Mouse (Mus musculus) liver, postnatal 0 days (tissue): ENCODE data around the gene Bak1.

Source experiments
- CTCF ChIP-seq: sonication (generic); IDR thresholded peaks from 2 replicates; pipeline ENCODE4 v1.5.1; 2016; ENCODE audit warnings: antibody characterized with exemption, low read depth
- EP300 ChIP-seq: IDR thresholded peaks from 2 replicates; pipeline ENCODE4 v1.6.1; 2016; ENCODE audit warnings: antibody characterized with exemption, low read depth, mild to moderate bottlenecking

- TF ChIP-seq CTCF, result no peak
- TF ChIP-seq EP300, result no peak
These were observed 2.1 kb upstream of the Bak1 start for GRCm38 (mm10) chr17:27030896-27031295.
